Mouse (Mus musculus) erythroblast, embryonic 14.5 days (primary cell): ENCODE data around the gene Lrrc47.

Experiments
- GATA1 ChIP-seq: IDR thresholded peaks from 2 replicates; pipeline ENCODE4 v1.6.1; 2012; ENCODE audit warnings: low read length, inconsistent platforms, mixed read lengths
- TAL1 ChIP-seq: IDR thresholded peaks from 3 replicates; pipeline ENCODE4 v1.6.1; 2012; ENCODE audit warnings: low read length, inconsistent platforms, mixed read lengths

GRCm38 (mm10) chr4:154042577-154042976 lies 31.0 kb downstream of the Lrrc47 start, which contains the start of gene Ccdc27:
- TF ChIP-seq GATA1, result no peak
- TF ChIP-seq TAL1, result no peak
